Mouse (Mus musculus) ES-Bruce4 (cell line): ENCODE data around the gene Crocc2. TPM values are rescaled to one million over a fixed set of nuclear protein-coding genes. Genes with fewer than 3 reads are reported as not detected.
"Not testable (repeated sequence)": the region's sequence is repeated elsewhere in the genome, so short reads cannot be mapped to it uniquely, and the experiment has no call there.

ENCODE experiments used
- H3K27ac ChIP-seq: 2 replicates; pipeline ENCODE4 v1.5.1; 2012; ENCODE audit warnings: low read length, inconsistent platforms; ENCODE audit not compliant: insufficient read depth
- H3K27me3 ChIP-seq: 2 replicates; pipeline ENCODE4 v1.6.1; 2012; ENCODE audit warnings: mild to moderate bottlenecking, low read length, inconsistent platforms; ENCODE audit not compliant: control insufficient read depth, poor library complexity, insufficient read depth, severe bottlenecking
- H3K36me3 ChIP-seq: 2 replicates; pipeline ENCODE4 v1.6.1; 2012; ENCODE audit warnings: inconsistent platforms, mild to moderate bottlenecking, low read length, moderate library complexity; ENCODE audit not compliant: control insufficient read depth, poor library complexity, insufficient read depth, severe bottlenecking
- H3K4me1 ChIP-seq: one replicate; pipeline ENCODE4 v1.8.1; 2011; ENCODE audit warnings: low read length; ENCODE audit not compliant: control insufficient read depth, insufficient read depth
- H3K4me3 ChIP-seq: 2 replicates; pipeline ENCODE4 v1.5.1; 2011; ENCODE audit warnings: low read depth, mild to moderate bottlenecking, low read length
- H3K9ac ChIP-seq: 2 replicates; pipeline ENCODE4 v1.6.1; 2012; ENCODE audit warnings: low read depth, mild to moderate bottlenecking, inconsistent platforms; ENCODE audit not compliant: poor library complexity, severe bottlenecking
- H3K9me3 ChIP-seq: replicated peaks from 2 replicates; pipeline ENCODE4 v1.6.1; 2012; ENCODE audit warnings: mild to moderate bottlenecking, low read length, inconsistent platforms; ENCODE audit not compliant: control insufficient read depth, poor library complexity, insufficient read depth, severe bottlenecking
- CTCF ChIP-seq: IDR thresholded peaks from one replicate; pipeline ENCODE4 v1.8.1; 2011; ENCODE audit warnings: low read depth, low read length
- EP300 ChIP-seq: IDR thresholded peaks from 2 replicates; pipeline ENCODE4 v1.6.1; 2011; ENCODE audit warnings: low read depth, low read length; ENCODE audit not compliant: insufficient read depth
- POLR2A ChIP-seq: IDR thresholded peaks from one replicate; pipeline ENCODE4 v1.8.1; 2011; ENCODE audit warnings: low read length; ENCODE audit not compliant: insufficient read depth
- polyA plus RNA-seq: library from polyadenylated mRNA; stranded (reverse); fragments of >200 nt; gene quantifications from 2 replicates; pipeline ENCODE4 v1.2.4, GENCODE M21; 2011; ENCODE audit warnings: low read depth; ENCODE audit not compliant: missing spikeins, insufficient read depth, insufficient read length

Gene Crocc2
- polyA plus RNA-seq, 1 experiment = 0.09 TPM

- Histone ChIP-seq H3K9me3 (peaks cover 11% of the 10 kb centered on the region), H3K27ac (no peak overlapping the region), H3K9ac (peak overlapping the region; percentile 25; the same call in 1 of the 2 replicates), H3K27me3 (no peaks in the 10 kb centered on the region), H3K4me1 (peaks cover 3% of the 10 kb centered on the region), H3K4me3 (peak overlapping the region; percentile 40; the same call in 1 of the 2 replicates), H3K36me3 (no peaks in the 10 kb centered on the region)
- no peak for TF ChIP-seq CTCF
Observed at GRCm38 (mm10) chr1:93190726-93191305, 22.3 kb downstream of the Crocc2 start.

GRCm38 (mm10) chr1:93194961-93195360 lies 26.4 kb downstream of the Crocc2 start:
- Histone ChIP-seq H3K27ac (no peak overlapping the region), H3K9ac (no peak overlapping the region), H3K4me1 (peaks cover 3% of the 10 kb centered on the region), H3K36me3 (no peaks in the 10 kb centered on the region), H3K27me3 (no peaks in the 10 kb centered on the region), H3K9me3 (peaks cover 26% of the 10 kb centered on the region), H3K4me3 (no peak overlapping the region)
- no peak for TF ChIP-seq CTCF
- no peak for TF ChIP-seq EP300
- TF ChIP-seq POLR2A = no peak

GRCm38 (mm10) chr1:93197454-93197853 lies 28.9 kb downstream of the Crocc2 start:
- not testable (repeated sequence) for H3K4me1 ChIP-seq, H3K27ac ChIP-seq, H3K9ac ChIP-seq, H3K4me3 ChIP-seq, H3K27me3 ChIP-seq, H3K36me3 ChIP-seq
- H3K9me3 ChIP-seq = peaks cover 26% of the 10 kb centered on the region

GRCm38 (mm10) chr1:93197916-93198315 lies 29.4 kb downstream of the Crocc2 start:
- H3K27ac ChIP-seq = 0 out of 2 replicates have a peak overlapping the region, but pooled peaks have one; percentile 8
- H3K27me3 ChIP-seq = no peaks in the 10 kb centered on the region
- no peaks in the 10 kb centered on the region for H3K4me1 ChIP-seq
- H3K9ac ChIP-seq = no peak overlapping the region
- no peaks in the 10 kb centered on the region for H3K36me3 ChIP-seq
- peaks cover 26% of the 10 kb centered on the region for H3K9me3 ChIP-seq
- TF ChIP-seq POLR2A (no peak), CTCF (no peak), EP300 (no peak)
- no peak overlapping the region for H3K4me3 ChIP-seq

- Histone ChIP-seq H3K9ac (no peak overlapping the region), H3K4me1 (no peaks in the 10 kb centered on the region), H3K27me3 (no peaks in the 10 kb centered on the region), H3K27ac (no peak overlapping the region), H3K36me3 (no peaks in the 10 kb centered on the region), H3K4me3 (no peak overlapping the region), H3K9me3 (no peaks in the 10 kb centered on the region)
- TF ChIP-seq POLR2A = no peak
- no peak for TF ChIP-seq CTCF
- no peak for TF ChIP-seq EP300
Observed at GRCm38 (mm10) chr1:93206277-93206970, 37.9 kb downstream of the Crocc2 start.

GRCm38 (mm10) chr1:93207536-93208064 lies 39.1 kb downstream of the Crocc2 start:
- no peak overlapping the region for H3K9ac ChIP-seq
- H3K4me3 ChIP-seq = no peak overlapping the region
- TF ChIP-seq POLR2A = no peak
- no peak for TF ChIP-seq CTCF
- no peak for TF ChIP-seq EP300

More at GRCm38 (mm10) chr1:93207536-93208064, 39.1 kb downstream of the Crocc2 start:
- H3K27me3 ChIP-seq = no peaks in the 10 kb centered on the region
- H3K9me3 ChIP-seq = no peaks in the 10 kb centered on the region
- no peaks in the 10 kb centered on the region for H3K36me3 ChIP-seq
- H3K27ac ChIP-seq = no peak overlapping the region
- H3K4me1 ChIP-seq = no peaks in the 10 kb centered on the region
